Mouse (Mus musculus) megakaryocyte, embryonic 14.5 days (primary cell): ENCODE data around the gene Elk3.

ENCODE experiments used
- FLI1 ChIP-seq: IDR thresholded peaks from 2 replicates; pipeline ENCODE4 v1.6.1; 2012; ENCODE audit warnings: low read length, inconsistent platforms, mixed read lengths
- GATA1 ChIP-seq: IDR thresholded peaks from 3 replicates; pipeline ENCODE4 v1.6.1; 2012; ENCODE audit warnings: mixed read lengths, low read length, inconsistent platforms, borderline replicate concordance

GRCm38 (mm10) chr10:93288336-93288735 lies 22.6 kb downstream of the Elk3 start:
- TF ChIP-seq FLI1 (no peak), GATA1 (no peak)
